Mouse (Mus musculus) thymus, adult 18-20 months (tissue): ENCODE measurements around the gene Pde6d.

Experiments used
- DNase-seq, 2 experiments: peaks; one replicate each; pipeline ENCODE4 v3.0.0; 2022; ENCODE audit warnings: mixed read lengths in 2 of 2

Pde6d gene

DNA sequence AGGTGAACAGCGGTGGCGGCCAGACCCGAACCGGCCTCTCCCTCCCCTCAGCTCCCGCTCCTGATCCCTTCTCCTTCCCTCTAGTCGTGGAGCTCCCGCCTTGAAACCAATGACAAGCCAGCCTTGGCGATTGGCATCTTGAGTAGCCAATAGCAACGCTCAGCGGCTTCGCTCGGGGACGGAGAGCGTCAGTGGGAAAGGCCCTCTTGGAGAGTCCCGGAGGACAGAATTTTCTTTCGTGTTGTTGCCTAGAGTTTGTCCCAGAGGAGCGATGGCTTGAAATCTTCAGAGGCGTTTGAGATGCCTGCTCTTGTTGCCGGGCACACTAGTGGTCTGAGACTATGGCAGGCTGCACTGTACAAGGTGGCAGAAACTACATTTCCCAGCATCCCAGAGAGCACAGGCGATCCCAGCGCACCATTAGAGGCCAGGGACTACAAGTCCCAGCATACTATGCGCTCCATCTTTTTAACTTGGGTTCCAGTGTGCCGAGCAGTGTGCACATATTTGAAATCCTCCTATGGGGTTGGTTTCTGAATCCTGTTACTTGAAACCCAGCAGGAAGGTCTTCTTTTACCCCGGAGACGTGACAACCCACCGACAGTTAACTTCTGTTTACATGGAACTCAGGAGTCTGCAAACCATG is at the start of gene Pde6d, which contains the start of gene Cops7b:
Pde6d (minus strand) TSS at position 179 of the 646 bp plus-strand sequence.
Cops7b (plus strand) TSS at position 454 of the 646 bp plus-strand sequence.
- DNase-seq: peak; percentile 87 to 93

DNA sequence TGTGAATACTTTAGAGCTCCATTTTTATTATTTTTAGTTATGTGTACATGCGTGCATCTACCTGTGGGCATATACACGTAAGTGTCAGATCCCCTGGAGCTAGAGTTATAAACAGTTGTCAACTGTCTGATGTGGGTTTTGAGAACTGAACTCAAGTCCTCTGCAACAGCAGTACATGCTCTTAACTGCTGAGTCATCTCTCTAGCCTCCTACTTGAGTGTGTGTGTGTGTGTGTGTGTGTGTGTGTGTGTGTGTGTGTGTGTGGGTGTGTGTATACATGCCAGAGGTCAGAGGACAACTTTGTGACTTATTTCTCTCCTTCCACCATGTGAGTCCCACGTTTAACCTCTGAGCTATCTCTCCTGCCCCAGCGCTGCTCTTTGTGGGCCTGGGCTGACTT is 48.1 kb upstream of the Pde6d start:
- no peak for DNase-seq

DNA sequence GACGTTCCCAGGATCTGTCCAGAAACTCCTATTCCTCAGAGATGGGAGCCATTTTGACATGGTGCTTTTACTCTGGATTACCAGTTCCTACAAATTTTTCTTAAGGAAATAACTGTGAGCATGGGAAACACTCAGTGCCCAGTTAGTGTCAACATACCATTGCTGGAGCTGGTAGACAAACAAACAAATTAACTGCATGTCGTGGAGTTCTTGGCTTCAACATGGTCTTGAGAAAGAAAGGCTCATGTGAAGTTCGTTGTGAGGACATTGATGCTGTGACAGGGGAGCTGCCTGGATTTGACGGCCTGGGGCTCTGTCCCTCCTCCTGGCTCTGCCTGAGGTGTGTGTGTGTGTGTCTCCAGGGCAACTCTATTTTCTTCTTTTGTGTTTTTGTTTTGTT is 47.5 kb upstream of the Pde6d start:
- DNase-seq: no peak

DNA sequence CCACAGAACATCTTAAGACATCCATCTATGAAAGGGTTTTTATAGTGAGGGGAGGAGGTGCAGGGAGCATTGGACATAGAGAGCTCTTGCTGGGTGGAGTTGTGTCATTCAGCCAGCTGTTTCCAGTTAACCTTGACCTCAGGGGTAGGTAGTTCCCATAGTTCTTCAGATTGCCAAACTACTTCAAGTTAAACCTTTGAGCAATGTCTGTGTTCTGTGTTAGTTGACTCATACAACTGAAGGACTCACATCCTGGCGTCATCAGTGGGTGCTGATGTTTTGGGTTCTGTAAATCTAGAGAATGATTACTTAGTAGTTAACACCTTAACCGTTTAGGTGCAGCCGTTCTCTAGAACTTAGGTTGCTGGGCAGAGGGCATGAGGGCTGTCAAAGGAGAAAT is 45.8 kb upstream of the Pde6d start:
- DNase-seq: no peak

DNA sequence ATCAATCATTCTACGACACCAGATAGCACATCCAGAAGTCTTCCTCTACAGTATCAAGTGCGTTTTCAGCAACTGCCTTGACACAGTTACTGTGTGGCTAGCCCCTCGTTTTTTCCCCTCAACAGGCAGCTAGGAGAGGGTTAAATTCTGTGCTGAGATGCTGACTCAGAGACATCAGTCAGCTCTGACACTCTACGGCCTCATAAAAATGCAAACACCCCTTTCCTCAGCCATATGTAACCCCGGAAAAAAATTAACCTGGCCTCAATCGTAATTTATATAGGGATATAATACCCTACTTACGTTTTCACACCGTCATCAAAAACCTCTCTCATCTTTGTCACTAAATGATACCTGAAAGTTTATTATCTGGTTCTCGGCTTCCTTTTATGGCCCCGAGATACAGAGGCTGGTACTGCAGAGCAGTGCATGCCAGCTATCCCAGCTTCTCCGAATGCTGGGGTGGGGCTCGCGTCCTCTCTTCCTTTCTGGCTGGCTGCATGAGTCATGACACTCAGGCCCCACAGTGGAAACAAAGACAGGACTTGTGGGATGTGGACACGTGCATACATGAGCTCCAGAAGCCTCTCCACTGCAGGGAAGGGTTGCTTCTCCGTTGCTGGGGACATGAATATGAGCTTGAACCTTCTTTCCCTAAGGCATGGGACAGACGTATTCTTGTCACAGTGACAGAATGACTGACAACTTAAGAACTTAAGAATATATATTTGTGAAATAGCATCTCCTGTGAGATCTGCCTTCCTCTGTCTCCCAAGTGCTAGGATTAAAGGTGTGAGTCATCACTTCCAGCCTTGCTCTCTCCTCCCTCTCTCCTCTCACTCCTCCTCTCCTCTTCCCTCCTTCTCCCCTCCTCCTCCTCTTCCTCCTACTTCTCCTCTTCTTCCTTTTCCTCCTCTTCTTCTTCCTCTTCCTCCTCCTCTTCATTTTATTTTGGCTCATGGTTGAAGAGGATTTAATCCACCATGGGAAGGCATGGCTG is 40.9 kb upstream of the Pde6d start:
- DNase-seq: no peak

DNA sequence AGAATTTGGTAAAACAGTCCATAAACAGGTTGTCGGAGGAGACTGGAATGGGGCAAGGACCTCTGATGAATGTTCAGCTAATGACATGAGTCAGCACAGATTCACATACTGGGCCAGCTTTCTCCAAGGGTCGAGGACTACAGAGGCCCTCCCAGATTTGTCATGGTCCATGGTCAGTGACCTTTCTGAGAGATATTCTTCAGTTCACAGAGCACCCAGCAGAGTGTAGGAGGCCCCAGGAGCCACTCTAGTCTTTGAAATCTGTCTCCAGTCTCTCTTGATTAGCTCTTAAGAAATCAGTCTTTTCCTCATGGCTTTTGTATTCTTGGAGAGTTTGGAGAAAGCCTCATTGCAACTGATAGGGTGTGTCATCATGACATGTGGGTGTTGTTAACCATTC is 39.9 kb upstream of the Pde6d start:
- no peak for DNase-seq

DNA sequence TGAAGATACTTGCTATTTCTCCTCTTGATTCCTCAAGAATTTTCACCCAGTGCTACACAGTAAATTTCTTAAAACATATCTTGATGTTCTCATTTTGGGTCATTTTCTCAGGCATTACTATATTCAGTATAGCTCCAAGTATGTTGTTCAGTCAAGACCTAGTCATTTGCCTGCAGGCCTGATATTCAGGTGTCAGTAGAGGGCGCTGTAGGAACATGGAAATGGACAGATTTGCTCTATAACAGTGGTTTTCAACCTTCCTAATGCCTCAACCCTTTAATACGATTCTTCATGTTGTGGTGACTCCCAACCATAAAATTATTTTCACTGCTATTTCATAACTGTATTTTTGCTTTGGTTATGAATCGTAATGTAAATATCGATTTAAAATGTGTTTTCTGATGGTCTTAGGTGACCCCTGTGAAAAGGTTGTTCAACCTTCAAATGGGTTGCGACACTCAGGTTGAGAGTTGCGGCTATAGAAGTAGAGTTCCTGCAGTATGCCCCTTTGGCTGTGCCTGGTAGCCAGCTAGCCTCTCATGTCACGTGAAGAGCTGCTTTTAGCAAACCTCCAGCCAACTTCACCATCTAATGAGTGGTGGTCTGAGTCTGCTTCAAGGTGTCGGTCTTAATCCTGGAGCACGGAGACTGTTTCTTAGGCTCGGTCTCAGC is 36.2 kb upstream of the Pde6d start:
- no peak for DNase-seq

DNA sequence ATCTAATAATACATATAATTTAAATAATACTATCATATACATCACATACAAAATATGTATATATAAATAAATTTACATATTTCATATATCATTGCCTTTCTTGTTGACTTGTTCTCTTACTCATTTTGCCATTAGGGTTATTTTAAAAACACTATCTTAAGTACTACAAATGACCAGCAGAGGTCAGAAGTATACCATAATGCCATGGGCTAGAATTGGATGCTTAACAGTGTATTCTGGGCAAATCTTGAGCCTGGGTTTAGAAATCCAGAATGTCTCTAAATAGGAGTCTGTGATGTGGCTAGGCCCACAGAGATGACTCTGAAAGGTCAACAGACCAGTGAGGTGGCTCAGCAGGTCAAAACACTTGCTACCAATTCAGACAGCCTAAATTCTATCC is 31.8 kb upstream of the Pde6d start:
- DNase-seq: no peak

DNA sequence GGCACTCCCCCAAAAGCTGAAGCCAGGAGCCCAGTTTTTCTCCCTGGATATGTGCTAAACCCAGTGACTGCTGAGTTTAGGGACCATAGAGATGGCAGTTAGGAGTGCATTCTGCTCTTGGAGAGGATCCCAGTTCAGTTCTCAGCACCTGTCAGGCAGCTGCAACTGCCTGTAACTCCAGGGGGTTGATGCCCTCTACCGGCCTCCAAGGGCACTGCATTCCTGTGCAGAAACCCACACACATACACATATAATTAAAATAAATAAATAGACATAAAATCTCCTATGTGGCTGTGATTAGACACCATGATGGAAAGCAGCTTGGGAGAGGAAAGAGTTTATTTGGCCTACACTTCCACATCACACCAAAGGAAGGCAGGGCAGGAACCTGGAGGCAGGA is 29.7 kb upstream of the Pde6d start:
- DNase-seq: no peak

DNA sequence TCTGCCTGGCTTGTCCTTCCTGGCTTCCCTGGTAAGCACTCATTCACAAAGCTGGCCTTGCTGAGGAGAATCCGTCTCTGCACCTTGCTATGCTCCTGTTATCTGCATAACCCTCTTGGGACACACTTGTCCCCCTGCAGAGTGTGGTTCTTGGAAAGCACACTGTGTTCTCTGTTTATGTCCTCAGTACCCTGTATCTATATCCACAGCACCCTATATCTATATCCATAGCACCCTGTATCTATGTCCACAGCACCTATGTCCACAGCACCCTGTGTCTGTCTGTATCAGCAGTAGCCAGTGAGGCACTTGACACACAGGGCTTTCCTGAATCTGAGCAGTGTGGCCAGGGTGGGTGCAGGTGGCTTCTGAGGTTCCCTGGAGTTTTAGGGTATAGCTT is 28.5 kb upstream of the Pde6d start:
- DNase-seq: no peak

DNA sequence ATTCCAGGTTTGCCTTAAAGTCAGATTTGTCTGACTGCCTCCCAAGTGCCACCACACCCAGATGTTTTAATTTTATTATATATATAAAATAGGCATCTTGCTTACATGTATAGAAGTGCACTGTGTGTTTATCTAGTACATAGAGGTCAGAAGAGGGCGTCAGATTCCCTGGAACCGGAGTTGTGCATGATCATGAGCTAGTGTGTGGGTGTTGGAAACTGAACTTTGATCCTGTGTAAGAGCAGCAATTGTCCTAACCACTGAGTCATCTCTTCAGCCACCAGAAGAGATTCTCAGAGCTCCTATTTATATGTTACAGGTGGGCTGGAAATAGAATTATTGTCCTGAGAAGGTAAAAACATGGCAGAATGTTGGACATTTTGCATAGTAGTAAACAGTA is 17.7 kb upstream of the Pde6d start:
- DNase-seq: no peak

DNA sequence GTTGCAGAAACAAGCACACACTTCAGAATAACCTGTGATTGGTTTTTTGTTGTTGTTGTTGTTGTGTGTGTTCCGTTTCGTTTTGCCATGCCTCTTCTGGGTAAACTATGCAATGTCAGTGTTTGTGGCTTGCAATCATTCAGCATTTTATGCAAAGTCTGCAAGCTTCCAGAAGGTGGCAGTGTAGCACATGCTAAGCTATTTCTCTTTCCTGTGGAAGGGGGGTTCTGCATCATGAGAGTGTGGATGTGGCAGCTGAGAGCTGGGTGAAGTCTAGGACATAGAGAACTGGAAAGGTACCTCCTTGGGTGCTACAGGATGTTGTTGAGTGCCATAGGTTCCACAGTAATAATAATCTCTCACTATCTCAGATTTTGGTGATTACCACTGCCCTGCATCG is 16.1 kb upstream of the Pde6d start:
- DNase-seq: no peak

DNA sequence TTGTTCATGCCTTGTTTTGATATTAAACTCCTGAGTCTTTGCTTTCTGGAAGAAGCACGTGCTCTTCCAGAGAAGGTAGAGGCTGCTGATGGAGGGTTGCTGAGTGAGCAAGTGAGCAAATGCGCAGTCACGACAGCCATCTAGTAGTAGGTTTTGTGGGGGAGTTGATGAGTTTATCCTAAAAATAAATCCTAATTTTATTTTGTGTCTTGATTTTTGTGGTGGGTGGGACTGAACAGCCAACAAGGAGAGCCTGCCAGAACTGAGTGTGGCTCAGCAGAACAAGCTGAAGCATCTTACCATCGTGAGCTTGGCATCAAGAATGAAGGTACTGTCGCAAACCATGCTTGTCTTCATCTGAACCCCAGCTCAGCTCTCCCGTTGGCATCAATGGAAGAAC is 14.1 kb upstream of the Pde6d start:
- no peak for DNase-seq

DNA sequence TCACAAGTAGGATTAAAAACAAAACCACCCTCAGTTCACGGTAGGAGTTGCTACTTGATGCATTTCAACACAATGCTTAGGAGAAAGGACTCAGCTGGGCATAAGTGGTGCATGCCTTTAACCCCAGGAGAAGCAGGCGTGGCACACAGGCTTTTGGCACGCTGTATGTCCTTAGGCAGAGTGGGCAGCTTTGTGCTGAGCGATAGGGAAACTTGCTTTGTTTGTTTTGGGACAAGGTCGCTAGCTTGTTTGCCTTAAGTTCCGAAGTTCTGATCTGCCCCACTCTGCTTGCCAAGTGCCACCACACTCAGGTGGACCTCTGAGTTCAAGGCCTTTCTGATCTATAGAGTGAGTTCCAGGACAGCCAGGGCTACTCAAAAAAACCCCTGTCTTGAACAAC is 12.9 kb upstream of the Pde6d start:
- DNase-seq: no peak

DNA sequence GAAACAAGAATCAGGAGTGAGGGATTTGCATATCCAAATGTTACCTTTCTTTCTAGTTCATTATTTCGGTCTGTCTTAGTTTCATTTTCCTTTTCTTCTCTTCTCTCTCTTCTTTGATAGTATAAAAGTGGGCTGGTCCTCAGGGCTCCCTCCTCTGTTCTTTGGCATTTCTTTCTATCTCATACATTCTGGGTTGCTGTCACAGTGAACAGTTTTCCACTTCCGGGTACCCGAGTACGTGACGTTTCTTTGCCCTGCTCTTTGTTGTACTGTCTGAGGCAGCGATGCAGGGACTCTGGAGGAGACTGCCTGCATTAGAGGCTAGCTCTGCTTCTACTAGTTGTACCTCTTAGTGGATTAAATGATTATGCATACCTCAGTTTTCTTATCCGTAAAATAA is 12.1 kb upstream of the Pde6d start:
- DNase-seq: no peak

DNA sequence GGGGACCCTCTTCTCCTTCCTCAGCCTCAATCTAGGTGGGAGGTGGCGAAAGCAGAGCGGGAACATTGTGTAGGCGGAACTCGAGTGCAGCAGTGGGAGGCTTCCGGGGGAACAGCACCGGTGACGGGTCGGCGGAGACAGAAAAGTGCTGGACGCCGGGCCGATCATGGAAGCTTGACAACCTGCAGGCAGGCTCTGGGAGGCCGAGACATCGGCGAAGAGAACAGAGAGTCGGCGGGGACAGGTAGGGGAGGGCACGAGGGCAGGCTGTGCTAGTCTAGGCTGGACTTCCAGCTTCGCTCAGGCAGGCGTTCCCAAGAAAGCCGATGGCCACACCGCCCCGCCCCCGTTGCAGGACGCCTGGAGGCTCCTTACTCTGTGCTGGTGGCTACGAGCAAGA is 4.6 kb upstream of the Pde6d start:
- peak; percentile 55 to 56 for DNase-seq

DNA sequence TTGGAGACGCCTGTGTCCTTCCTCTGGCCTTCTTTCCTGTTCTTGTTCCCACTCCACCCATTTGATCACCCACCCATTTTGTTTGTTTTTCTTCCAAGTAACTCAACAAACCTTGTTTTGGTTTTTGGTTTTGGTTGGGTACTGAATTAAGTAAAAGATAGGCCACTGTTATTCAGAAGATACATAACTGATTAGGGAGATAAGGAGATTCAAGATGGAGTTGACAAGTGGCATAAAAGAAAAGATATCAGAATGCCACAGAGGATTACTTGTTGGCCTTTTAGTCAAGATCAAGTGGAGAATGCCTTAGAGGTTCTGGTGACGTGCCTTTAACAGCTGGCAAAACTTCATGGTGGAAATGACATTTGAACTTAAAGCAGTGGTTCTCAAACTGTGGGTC is 1.3 kb upstream of the Pde6d start:
- no peak for DNase-seq

DNA sequence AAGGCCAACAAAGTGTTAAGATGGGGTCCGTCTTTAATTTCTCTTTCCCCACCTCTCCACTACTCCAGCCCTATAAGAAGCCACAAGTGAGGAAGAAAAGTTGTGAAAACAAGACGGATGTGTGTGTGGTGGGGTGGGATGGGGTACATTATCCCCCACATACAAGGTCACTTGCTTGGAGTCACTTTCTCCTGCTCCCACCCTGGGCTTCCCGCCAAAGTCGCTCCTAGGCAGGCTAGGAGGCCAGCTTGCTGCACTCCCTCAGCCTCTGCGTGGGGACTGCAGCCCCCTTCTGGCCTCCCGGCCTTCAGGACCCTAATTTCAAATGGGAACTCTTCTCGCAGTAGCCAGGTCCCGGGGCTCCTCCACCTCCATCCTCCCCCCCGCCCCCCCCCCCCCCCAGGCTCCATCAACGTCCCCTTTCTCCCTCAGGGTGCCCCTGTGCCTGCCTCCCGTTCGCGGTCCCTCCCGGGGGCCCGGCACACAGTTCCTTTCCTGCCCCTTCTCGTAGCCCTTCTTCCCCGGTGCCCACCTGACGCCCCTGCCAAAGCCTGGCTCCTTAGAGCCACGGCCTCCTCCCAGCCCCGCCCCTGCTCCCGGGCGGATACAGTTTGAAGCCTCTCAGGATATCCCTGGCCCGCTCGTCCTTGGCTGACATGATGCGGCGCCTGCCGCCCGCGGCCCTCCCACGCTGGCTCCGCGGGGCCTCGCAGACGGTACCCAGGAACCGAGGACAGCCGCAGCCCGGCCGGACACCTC is 558 bp downstream of the Pde6d start:
- peak in 1 of 2 experiments; percentile 24 for DNase-seq

DNA sequence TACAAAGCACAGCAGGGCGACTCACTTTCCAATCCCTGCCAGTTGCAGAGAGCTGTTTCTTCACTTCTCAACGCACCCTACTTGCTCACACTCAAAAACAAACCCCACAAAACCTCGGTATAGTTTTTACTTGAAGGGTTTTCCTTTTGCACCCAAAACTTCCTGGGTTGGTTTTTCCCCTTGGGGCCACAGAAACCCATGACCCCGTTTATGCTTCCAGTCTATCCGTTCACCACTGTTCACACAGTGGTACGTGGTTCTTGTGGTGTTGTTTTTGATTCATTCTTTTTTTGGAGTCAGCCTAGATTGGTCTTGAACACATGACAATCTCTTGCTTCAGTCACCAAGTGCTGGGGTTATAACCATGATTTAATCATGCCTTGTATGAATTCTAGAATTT is 2.0 kb downstream of the Pde6d start:
- DNase-seq: no peak

DNA sequence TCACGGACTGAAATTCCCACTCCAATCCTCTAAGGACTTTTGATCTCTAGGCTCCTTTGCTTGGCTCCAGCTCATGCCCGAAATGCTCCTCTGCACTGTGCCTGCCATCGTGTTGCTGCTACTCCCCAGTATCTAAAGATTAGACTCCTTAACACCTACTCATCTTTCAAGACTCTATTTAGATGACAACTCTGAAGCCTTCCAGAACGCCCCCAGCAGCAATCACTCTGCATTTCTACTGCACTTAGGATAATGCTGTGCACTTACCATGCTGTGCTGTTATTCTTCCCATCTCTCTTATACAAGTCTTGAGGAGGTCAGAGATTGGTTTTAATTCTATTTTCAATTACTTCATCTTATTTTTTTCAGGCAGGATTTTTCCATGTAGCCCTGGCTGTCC is 10.5 kb downstream of the Pde6d start:
- no peak for DNase-seq

DNA sequence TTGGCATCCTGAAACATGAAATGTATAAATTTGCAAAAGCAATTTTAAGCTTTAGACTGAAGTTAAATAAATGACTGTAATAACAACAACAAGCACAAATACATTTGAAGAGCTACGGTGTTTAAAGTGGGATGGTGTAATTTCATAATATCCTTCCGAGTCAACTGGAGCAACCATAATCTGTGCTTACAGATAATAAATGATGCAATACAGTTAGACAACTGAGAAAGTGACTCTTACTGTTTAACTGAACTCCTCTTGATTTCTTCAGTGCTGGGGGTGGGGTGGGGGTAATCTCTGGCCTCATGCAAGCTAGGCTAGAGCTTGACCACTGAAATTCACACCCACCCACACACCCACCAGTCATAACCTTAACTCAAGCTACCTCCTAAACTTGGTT is 11.0 kb downstream of the Pde6d start:
- DNase-seq: no peak

DNA sequence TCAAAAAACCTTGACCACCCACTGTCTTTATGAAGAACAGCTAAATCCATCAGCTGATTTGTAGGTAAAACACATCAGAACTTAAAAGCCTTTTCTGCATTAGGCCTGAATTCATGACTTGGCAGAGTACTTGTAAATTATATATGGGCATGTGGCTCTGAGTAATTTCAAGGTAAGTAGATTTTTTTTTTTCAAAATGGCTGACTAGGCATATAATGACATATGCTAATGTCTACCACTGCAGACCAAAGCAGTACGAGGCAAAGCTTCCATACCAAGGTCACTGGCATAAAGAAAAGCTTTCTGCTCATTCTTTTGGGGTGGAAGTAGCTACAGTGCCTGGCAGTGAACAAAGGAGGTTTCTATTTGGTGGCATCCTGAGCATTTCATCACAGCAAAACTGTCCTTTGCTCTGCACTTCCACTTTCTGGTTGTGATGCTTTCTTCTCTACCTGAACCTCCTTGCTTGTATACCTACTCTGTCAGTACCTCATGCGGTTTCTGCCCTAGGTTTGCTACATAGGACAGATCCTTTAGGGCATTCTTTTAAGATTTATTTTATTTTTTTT is 13.1 kb downstream of the Pde6d start:
- no peak for DNase-seq

DNA sequence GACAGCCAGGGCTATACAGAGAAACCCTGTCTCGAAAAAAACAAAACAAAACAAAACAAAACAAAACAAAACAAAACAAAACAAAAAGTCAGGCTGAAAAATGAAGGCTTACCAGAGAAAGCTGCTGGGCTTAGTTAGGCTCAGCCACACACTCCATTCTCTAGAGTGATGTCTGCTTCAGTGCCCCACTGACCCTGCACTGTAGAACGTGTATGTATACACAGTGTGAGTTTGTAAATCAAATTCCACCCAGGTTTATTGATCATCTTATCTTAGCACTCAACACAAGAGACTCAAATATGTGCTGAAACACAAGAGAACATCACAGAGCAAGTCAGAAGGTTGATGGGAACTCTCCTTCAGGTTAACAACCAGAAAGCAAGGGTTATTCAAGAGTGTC is 14.0 kb downstream of the Pde6d start:
- DNase-seq: no peak
